Mouse (Mus musculus): ENCODE data around the gene Fzd7.

DNA sequence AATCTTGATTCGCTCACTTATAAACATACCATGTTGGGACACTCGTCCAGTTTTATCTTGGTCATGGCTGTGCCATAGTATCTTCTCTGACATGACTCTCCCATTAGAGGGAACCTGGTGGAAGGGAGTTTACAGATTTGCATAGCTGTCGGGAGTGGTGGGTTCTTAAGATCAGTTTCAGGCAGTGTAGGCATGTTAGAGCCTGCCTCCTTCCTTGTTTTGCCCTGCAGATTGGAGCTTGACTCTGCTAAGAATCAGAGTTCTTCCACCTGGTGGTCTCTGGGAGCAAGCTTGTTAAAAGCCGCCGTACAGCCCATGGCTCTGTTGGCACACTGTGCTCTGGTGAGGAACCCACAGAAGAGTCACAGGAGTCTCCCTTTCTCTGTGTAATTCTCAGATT is 47.0 kb upstream of the Fzd7 start:
- TF ChIP-seq CTCF (IDR thresholded peaks at IDR 0.05; ENCODE audit: low read depth, low read length) (no peak), EP300 (IDR thresholded peaks at IDR 0.05; ENCODE audit: insufficient read depth, low read depth, low read length) (no peak), POLR2A (IDR thresholded peaks at IDR 0.05; ENCODE audit: insufficient read depth, low read length) (no peak)
